Mouse (Mus musculus) spleen, adult 2 months (tissue): ENCODE results near the gene 4930447C04Rik.

Experiments
- CTCF ChIP-seq: fragments of 200-500 bp; IDR thresholded peaks from 2 replicates; pipeline ENCODE4 v1.5.1; 2011; ENCODE audit warnings: mild to moderate bottlenecking, inconsistent platforms; ENCODE audit not compliant: insufficient read depth, insufficient read length, insufficient replicate concordance; ENCODE audit errors: extremely low read depth
- POLR2A ChIP-seq: fragments of 200-500 bp; IDR thresholded peaks from 2 replicates; pipeline ENCODE4 v1.6.1; 2011; ENCODE audit warnings: low read depth, low read length, inconsistent platforms

DNA sequence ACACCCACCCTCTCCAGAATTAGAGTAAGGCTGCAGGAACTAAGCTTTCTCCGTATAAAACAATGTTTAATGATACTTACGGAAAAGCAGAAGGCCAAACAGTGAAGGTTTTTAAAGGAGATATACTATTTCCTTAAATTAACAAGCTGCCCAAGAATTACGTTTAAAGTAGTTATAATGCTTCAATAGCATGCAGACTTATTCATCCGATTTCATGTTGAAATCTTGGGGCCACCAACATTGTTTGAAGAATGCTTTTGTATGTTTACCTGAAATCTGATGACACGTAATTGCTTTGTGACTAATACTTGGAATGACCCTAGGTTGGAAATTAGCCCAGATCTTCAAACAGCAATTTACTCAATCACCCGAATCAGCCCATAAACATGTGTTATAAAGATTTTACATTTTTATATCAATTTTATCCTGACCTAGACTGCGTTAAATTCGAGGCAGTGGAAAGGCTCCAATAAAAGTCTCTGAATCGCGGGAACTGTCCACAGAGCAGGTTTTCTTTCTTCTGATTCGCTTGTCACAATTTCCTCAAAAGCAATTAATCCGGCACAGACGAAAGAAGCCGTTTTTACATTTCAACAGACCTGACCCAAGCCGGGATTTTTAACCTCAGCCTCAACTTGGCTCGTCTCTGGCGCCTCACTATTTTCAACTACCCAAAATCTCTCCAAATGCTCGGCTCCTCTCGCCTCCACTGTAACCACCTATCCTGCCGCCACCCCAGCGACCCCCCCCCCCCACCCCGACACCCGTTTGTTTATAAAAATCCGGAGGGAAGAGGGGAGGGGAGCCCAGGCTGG lies 4.0 kb upstream of the 4930447C04Rik start:
- TF ChIP-seq CTCF: no peak
- no peak for TF ChIP-seq POLR2A
